Mouse (Mus musculus) testis, adult 2 months (tissue): ENCODE measurements at regions not wholly inside any gene's neighbourhood (a gene's known extent, or its start where the extent isn't known, plus 50 kb on each side); places are given as distances from the start of the nearest gene placed in this dataset.

ENCODE experiments used
- CTCF ChIP-seq: fragments of 200-500 bp; IDR thresholded peaks from 2 replicates; pipeline ENCODE4 v1.5.1; 2012; ENCODE audit warnings: low read depth, mild to moderate bottlenecking, inconsistent platforms, low read length, moderate library complexity; ENCODE audit not compliant: control insufficient read depth, insufficient read depth, insufficient replicate concordance
- POLR2A ChIP-seq: fragments of 200-500 bp; IDR thresholded peaks from 2 replicates; pipeline ENCODE4 v1.6.1; 2012; ENCODE audit warnings: low read depth, mild to moderate bottlenecking, inconsistent platforms, low read length, moderate library complexity; ENCODE audit not compliant: control insufficient read depth

- no peak for TF ChIP-seq CTCF
- TF ChIP-seq POLR2A: no peak
Observed at GRCm38 (mm10) chr6:143324636-143325035, 157.6 kb downstream of the Etnk1 start.
